Mouse (Mus musculus) MEL (cell line): Measurements from ENCODE around the gene Map2k5. TPM values are rescaled to one million over a fixed set of nuclear protein-coding genes. Genes with fewer than 3 reads are reported as not detected.

Experiments
- DNase-seq: peaks from one replicate; pipeline ENCODE4 v3.0.0; 2011; ENCODE audit warnings: low read depth, low spot score
- H3K27ac ChIP-seq: 2 replicates; pipeline ENCODE4 v1.5.1; 2012; ENCODE audit warnings: low read depth, mild to moderate bottlenecking, control low read depth, low read length, moderate library complexity; ENCODE audit not compliant: control insufficient read depth
- H3K27me3 ChIP-seq, 2 experiments: fragments of 150-350 bp in 1 of 2; sonication (generic) in 1 of 2; 2 replicates each; pipeline ENCODE4 v1.6.1; 2012; ENCODE audit warnings: low read length in 2 of 2, mild to moderate bottlenecking in 2 of 2, improper control_type of control experiment in 1 of 2, moderate library complexity in 1 of 2; ENCODE audit not compliant: insufficient read depth in 2 of 2, control insufficient read depth in 1 of 2
- H3K36me3 ChIP-seq, 2 experiments: 2 replicates each; pipeline ENCODE4 v1.6.1; 2012 to 2014; ENCODE audit warnings: low read length in 2 of 2, improper control_type of control experiment in 1 of 2, inconsistent platforms in 1 of 2, mild to moderate bottlenecking in 1 of 2; ENCODE audit not compliant: insufficient read depth in 2 of 2, control insufficient read depth in 1 of 2
- H3K4me1 ChIP-seq, 2 experiments: fragments of 150-350 bp in 1 of 2; sonication (generic) in 1 of 2; 2 replicates each; pipeline ENCODE4 v1.6.1; 2012; ENCODE audit warnings: low read length in 2 of 2, improper control_type of control experiment in 1 of 2, mild to moderate bottlenecking in 1 of 2; ENCODE audit not compliant: insufficient read depth in 2 of 2, control insufficient read depth in 1 of 2
- H3K4me3 ChIP-seq, 2 experiments: fragments of 150-350 bp in 1 of 2; sonication (generic) in 1 of 2; 2 replicates each; pipeline ENCODE4 v1.5.1; 2012; ENCODE audit warnings: low read depth in 2 of 2, low read length in 2 of 2, mild to moderate bottlenecking in 2 of 2, moderate library complexity in 2 of 2, control low read depth in 1 of 2, improper control_type of control experiment in 1 of 2; ENCODE audit not compliant: control insufficient read depth in 1 of 2, insufficient read depth in 1 of 2
- H3K79me2 ChIP-seq: 2 replicates; pipeline ENCODE4 v1.6.1; 2012; ENCODE audit warnings: mild to moderate bottlenecking, low read length, moderate library complexity; ENCODE audit not compliant: control insufficient read depth, poor library complexity, insufficient read depth
- H3K9ac ChIP-seq: 2 replicates; pipeline ENCODE4 v1.6.1; 2012; ENCODE audit warnings: low read depth, mild to moderate bottlenecking, control low read depth, low read length, moderate library complexity; ENCODE audit not compliant: control insufficient read depth, poor library complexity, severe bottlenecking
- H3K9me3 ChIP-seq: fragments of 150-350 bp; sonication (generic); replicated peaks from 2 replicates; pipeline ENCODE4 v1.6.1; 2012; ENCODE audit warnings: mild to moderate bottlenecking, low read length, improper control_type of control experiment, moderate library complexity; ENCODE audit not compliant: insufficient read depth
- BHLHE40 ChIP-seq: IDR thresholded peaks from 2 replicates; pipeline ENCODE4 v1.6.1; 2012; ENCODE audit warnings: low read depth, mild to moderate bottlenecking, inconsistent platforms, low read length, improper control_type of control experiment, borderline replicate concordance
- CTCF ChIP-seq, 3 experiments: IDR thresholded peaks in 2 of 3; conservative IDR thresholded peaks in 1 of 3; 2 replicates each; pipeline ENCODE4 v1.5.1; 2011 to 2012; ENCODE audit warnings: low read length in 3 of 3, low read depth in 2 of 3, mild to moderate bottlenecking in 2 of 3, improper control_type of control experiment in 1 of 3, inconsistent platforms in 1 of 3, mixed read lengths in 1 of 3, moderate library complexity in 1 of 3; ENCODE audit not compliant: control insufficient read depth in 1 of 3, insufficient read depth in 1 of 3, poor library complexity in 1 of 3, severe bottlenecking in 1 of 3
- E2F4 ChIP-seq: IDR thresholded peaks from 2 replicates; pipeline ENCODE4 v1.6.1; 2011; ENCODE audit warnings: low read depth, low read length, improper control_type of control experiment, borderline replicate concordance
- ELF1 ChIP-seq: IDR thresholded peaks from 2 replicates; pipeline ENCODE4 v1.6.1; 2014; ENCODE audit warnings: low read depth, mild to moderate bottlenecking, inconsistent platforms, low read length, improper control_type of control experiment, moderate library complexity
- EP300 ChIP-seq, 2 experiments: IDR thresholded peaks; 2 replicates each; pipeline ENCODE4 v1.6.1; 2011; ENCODE audit warnings: improper control_type of control experiment in 2 of 2, low read length in 2 of 2, low read depth in 1 of 2, mild to moderate bottlenecking in 1 of 2
- GABPA ChIP-seq: IDR thresholded peaks from 2 replicates; pipeline ENCODE4 v1.6.1; 2012; ENCODE audit warnings: low read depth, mild to moderate bottlenecking, inconsistent platforms, low read length, improper control_type of control experiment, moderate library complexity
- HCFC1 ChIP-seq: IDR thresholded peaks from 2 replicates; pipeline ENCODE4 v1.6.1; 2012; ENCODE audit warnings: low read depth, mild to moderate bottlenecking, inconsistent platforms, low read length, improper control_type of control experiment, moderate library complexity
- KAT2A ChIP-seq: conservative IDR thresholded peaks from 2 replicates; pipeline ENCODE4 v1.6.1; 2012; ENCODE audit warnings: low read depth, low read length, improper control_type of control experiment, inconsistent platforms
- MAX ChIP-seq: IDR thresholded peaks from 2 replicates; pipeline ENCODE4 v1.6.1; 2011; ENCODE audit warnings: low read length, improper control_type of control experiment
- MAZ ChIP-seq: IDR thresholded peaks from 2 replicates; pipeline ENCODE4 v1.6.1; 2012; ENCODE audit warnings: low read depth, mild to moderate bottlenecking, inconsistent platforms, low read length, improper control_type of control experiment
- MXI1 ChIP-seq: IDR thresholded peaks from 2 replicates; pipeline ENCODE4 v1.6.1; 2011; ENCODE audit warnings: mild to moderate bottlenecking, low read depth, low read length, improper control_type of control experiment
- NELFE ChIP-seq: IDR thresholded peaks from 2 replicates; pipeline ENCODE4 v1.6.1; 2011; ENCODE audit warnings: low read depth, low read length, improper control_type of control experiment
- POLR2A ChIP-seq, 2 experiments: IDR thresholded peaks; 2 replicates each; pipeline ENCODE4 v1.6.1; 2011 to 2012; ENCODE audit warnings: low read length in 2 of 2, mild to moderate bottlenecking in 2 of 2, control low read depth in 1 of 2, improper control_type of control experiment in 1 of 2, low read depth in 1 of 2, moderate library complexity in 1 of 2; ENCODE audit not compliant: control insufficient read depth in 1 of 2, insufficient read depth in 1 of 2, poor library complexity in 1 of 2
- POLR2AphosphoS2 ChIP-seq: IDR thresholded peaks from 2 replicates; pipeline ENCODE4 v1.6.1; 2011; ENCODE audit warnings: low read length, improper control_type of control experiment
- POLR2AphosphoS5 ChIP-seq: IDR thresholded peaks from 2 replicates; pipeline ENCODE4 v1.6.1; 2012; ENCODE audit warnings: low read depth, borderline replicate concordance, mild to moderate bottlenecking, inconsistent platforms, low read length, moderate library complexity, mixed read lengths
- RAD21 ChIP-seq: IDR thresholded peaks from 2 replicates; pipeline ENCODE4 v1.6.1; 2011; ENCODE audit warnings: mild to moderate bottlenecking, low read depth, low read length, improper control_type of control experiment
- SIN3A ChIP-seq: IDR thresholded peaks from 2 replicates; pipeline ENCODE4 v1.6.1; 2012; ENCODE audit warnings: low read length, improper control_type of control experiment, inconsistent platforms
- SMC3 ChIP-seq: IDR thresholded peaks from 2 replicates; pipeline ENCODE4 v1.6.1; 2011; ENCODE audit warnings: low read depth, low read length, improper control_type of control experiment
- TCF12 ChIP-seq: IDR thresholded peaks from 2 replicates; pipeline ENCODE4 v1.6.1; 2014; ENCODE audit warnings: low read depth, mild to moderate bottlenecking, inconsistent platforms, low read length, improper control_type of control experiment, moderate library complexity
- USF2 ChIP-seq, 2 experiments: IDR thresholded peaks; 2 replicates each; pipeline ENCODE4 v1.6.1; 2011 to 2012; ENCODE audit warnings: improper control_type of control experiment in 2 of 2, low read length in 2 of 2, borderline replicate concordance in 1 of 2, inconsistent platforms in 1 of 2, low read depth in 1 of 2, mild to moderate bottlenecking in 1 of 2; ENCODE audit not compliant: insufficient read depth in 1 of 2
- ZC3H11A ChIP-seq: IDR thresholded peaks from 2 replicates; pipeline ENCODE4 v1.6.1; 2012; ENCODE audit warnings: low read depth, mild to moderate bottlenecking, inconsistent platforms, low read length, improper control_type of control experiment
- ZKSCAN1 ChIP-seq: IDR thresholded peaks from 2 replicates; pipeline ENCODE4 v1.6.1; 2012; ENCODE audit warnings: low read depth, mild to moderate bottlenecking, inconsistent platforms, low read length, improper control_type of control experiment, moderate library complexity
- polyA plus RNA-seq, 2 experiments: library from polyadenylated mRNA; stranded (reverse) in 1 of 2; unstranded in 1 of 2; fragments of >175 nt in 1 of 2; fragments of >200 nt in 1 of 2; gene quantifications; 2 replicates each; pipeline versions ENCODE4 v1.2.1 to v1.2.4; 2012; ENCODE audit warnings: low replicate concordance in 2 of 2, low read depth in 1 of 2; ENCODE audit not compliant: insufficient read length in 2 of 2, insufficient read depth in 1 of 2, missing spikeins in 1 of 2
- total RNA-seq: library from RNA; depleted of rRNA; stranded (reverse); fragments of 300-350 nt; gene quantifications from 2 replicates; pipeline ENCODE4 v1.2.3, GENCODE M21; 2012

The Map2k5 gene
- total and polyA plus RNA-seq, 3 experiments, result 9.6 to 29.1 TPM; not detected in 1

DNA sequence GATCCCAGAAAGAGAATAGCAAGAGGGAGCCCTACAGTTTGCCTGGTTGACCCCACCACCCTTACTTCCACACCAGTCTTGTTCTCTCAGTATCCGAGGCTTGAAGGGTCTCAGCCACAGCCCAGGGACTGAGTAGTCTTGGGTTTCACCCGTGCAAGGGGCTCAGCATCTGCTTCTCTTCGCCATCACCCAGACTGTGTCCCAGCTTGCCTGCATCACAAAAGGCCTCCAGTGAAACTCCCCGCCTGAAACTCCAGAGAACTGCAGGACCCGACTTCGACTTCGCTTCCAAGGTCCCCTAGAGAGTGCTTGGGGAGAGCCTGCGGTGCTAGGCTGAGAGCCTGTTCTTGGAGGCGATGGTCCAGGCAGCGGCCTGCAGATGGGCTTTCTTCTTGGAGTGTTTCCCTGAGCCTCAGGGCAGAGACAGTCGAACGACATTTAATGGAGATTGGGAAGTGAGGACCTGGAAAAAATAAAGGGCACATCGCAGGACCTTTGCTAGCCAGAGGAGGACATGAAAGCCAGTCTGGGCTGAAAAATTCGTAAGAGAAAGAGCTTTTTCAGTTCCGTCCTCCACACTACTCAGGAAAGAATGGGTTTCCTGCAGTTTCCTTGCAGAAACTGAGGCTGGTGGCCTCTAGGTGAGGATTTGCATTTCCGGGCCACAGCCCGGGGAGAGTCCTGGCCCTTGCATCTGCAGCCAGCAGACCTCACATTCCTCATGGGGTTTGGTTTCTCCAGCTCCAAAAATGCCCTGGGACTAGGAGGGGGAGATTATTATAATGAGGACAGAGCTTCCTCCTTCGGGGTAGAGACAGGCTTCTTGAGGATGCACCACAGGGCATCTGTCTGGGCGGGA, 240.7 kb downstream of the Map2k5 start:
- Histone ChIP-seq H3K27ac (no peak overlapping the region), H3K4me3 (no peak overlapping the region), H3K4me1 (peaks cover 0 to 14% of the 10 kb centered on the region in 2 experiments; a peak in 1 of 4 replicates), H3K36me3 (peaks cover 0 to 2% of the 10 kb centered on the region in 2 experiments; a peak in 1 of 4 replicates), H3K27me3 (no peaks in the 10 kb centered on the region; a peak in 1 of 4 replicates), H3K9me3 (no peaks in the 10 kb centered on the region), H3K79me2 (no peaks in the 10 kb centered on the region; the same call in 1 of the 2 replicates), H3K9ac (no peak overlapping the region)
- DNase-seq, result no peak
- no peak for TF ChIP-seq POLR2AphosphoS2
- TF ChIP-seq MAX, result no peak
- TF ChIP-seq RAD21, result no peak
- TF ChIP-seq CTCF (IDR thresholded peaks at IDR 0.05 in 2 of 3, conservative IDR thresholded peaks at IDR 0.05 in 1 of 3; ENCODE audit: control insufficient read depth in 1 of 3, insufficient read depth in 1 of 3, low read depth in 2 of 3, low read length in 3 of 3, poor library complexity in 1 of 3, severe bottlenecking in 1 of 3), result no peak
- TF ChIP-seq POLR2AphosphoS5, result no peak
- no peak for TF ChIP-seq MAZ
- no peak for TF ChIP-seq EP300 (IDR thresholded peaks at IDR 0.05; ENCODE audit: low read depth in 1 of 2, low read length in 2 of 2)
- TF ChIP-seq SMC3, result no peak
- TF ChIP-seq E2F4, result no peak
- no peak for TF ChIP-seq POLR2A (IDR thresholded peaks at IDR 0.05; ENCODE audit: control insufficient read depth in 1 of 2, insufficient read depth in 1 of 2, low read depth in 1 of 2, low read length in 2 of 2, poor library complexity in 1 of 2)
- no peak for TF ChIP-seq ZC3H11A
- TF ChIP-seq ELF1, result no peak
- TF ChIP-seq KAT2A, result no peak
- no peak for TF ChIP-seq ZKSCAN1
- TF ChIP-seq HCFC1, result no peak
- no peak for TF ChIP-seq SIN3A

DNA sequence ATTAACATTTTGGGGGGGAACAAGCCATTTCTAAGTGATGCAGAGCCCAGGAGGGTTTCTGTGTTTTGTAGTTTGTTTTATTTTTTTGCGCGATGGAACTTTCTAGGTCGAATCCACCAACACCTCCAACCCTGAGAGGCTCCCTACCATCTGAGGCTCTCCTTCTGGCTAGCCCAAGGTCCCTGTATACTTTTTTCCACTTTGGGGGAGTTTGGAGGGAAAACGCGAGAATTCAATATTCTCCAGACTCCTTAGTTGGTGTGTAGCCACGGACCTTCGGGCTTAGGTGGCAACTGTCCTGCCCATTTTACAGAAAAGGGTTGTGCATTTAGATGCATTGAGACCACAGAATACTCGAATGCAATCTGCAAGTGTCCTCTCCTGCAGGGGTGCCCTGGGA, 241.5 kb downstream of the Map2k5 start:
- Histone ChIP-seq H3K79me2 (no peaks in the 10 kb centered on the region; the same call in 1 of the 2 replicates), H3K9me3 (no peaks in the 10 kb centered on the region), H3K9ac (no peak overlapping the region), H3K36me3 (peaks cover 0 to 2% of the 10 kb centered on the region in 2 experiments; a peak in 1 of 4 replicates), H3K27ac (no peak overlapping the region), H3K4me3 (no peak overlapping the region), H3K27me3 (no peaks in the 10 kb centered on the region; a peak in 1 of 4 replicates), H3K4me1 (peaks cover 0 to 15% of the 10 kb centered on the region in 2 experiments; a peak in 1 of 4 replicates)
- no peak for DNase-seq
- TF ChIP-seq NELFE (no peak), MXI1 (no peak), BHLHE40 (no peak), MAZ (no peak), USF2 (IDR thresholded peaks at IDR 0.05; ENCODE audit: borderline replicate concordance in 1 of 2, insufficient read depth in 1 of 2, low read depth in 1 of 2, low read length in 2 of 2) (no peak), GABPA (no peak), POLR2AphosphoS5 (no peak), TCF12 (no peak), E2F4 (no peak), ELF1 (no peak)
